Mouse (Mus musculus) neural tube, embryonic 11.5 days (tissue): ENCODE data around the gene Olfr322. TPM values are rescaled to one million over a fixed set of nuclear protein-coding genes. Genes with fewer than 3 reads are reported as not detected.

ENCODE experiments used
- ATAC-seq: fragments of 200-750 bp; cut with Nextera tagmentation; 2 replicates; pipeline ENCODE4 v1.8.0; 2017; ENCODE audit warnings: moderate number of reproducible peaks, mild to moderate bottlenecking, moderate TSS enrichment, moderate library complexity; ENCODE audit not compliant: insufficient read depth, low FRiP score, low TSS enrichment
- DNase-seq: peaks from one replicate; pipeline ENCODE4 v3.0.0-alpha.2; 2015; ENCODE audit warnings: low spot score
- H3K27ac ChIP-seq: fragments of 300-500 bp; sonication (generic); 2 replicates; pipeline ENCODE4 v1.5.1; 2014; ENCODE audit warnings: low read depth, mild to moderate bottlenecking, low read length
- H3K27me3 ChIP-seq: fragments of 300-500 bp; sonication (generic); 2 replicates; pipeline ENCODE4 v1.6.1; 2014; ENCODE audit warnings: mild to moderate bottlenecking, low read length, mixed read lengths; ENCODE audit not compliant: control insufficient read depth, insufficient read depth
- H3K36me3 ChIP-seq: fragments of 300-500 bp; sonication (generic); 2 replicates; pipeline ENCODE4 v1.6.1; 2014; ENCODE audit warnings: mild to moderate bottlenecking, low read length, moderate library complexity, mixed read lengths; ENCODE audit not compliant: control insufficient read depth, insufficient read depth
- H3K4me1 ChIP-seq: fragments of 300-500 bp; sonication (generic); 2 replicates; pipeline ENCODE4 v1.6.1; 2014; ENCODE audit warnings: low read length, mixed read lengths; ENCODE audit not compliant: control insufficient read depth, insufficient read depth
- H3K4me2 ChIP-seq: fragments of 300-500 bp; sonication (generic); 2 replicates; pipeline ENCODE4 v1.6.1; 2014; ENCODE audit warnings: low read depth, mild to moderate bottlenecking, moderate library complexity
- H3K4me3 ChIP-seq: fragments of 300-500 bp; sonication (generic); 2 replicates; pipeline ENCODE4 v1.5.1; 2014; ENCODE audit warnings: low read depth, low read length
- H3K9ac ChIP-seq: fragments of 300-500 bp; sonication (generic); 2 replicates; pipeline ENCODE4 v1.6.1; 2014; ENCODE audit warnings: mild to moderate bottlenecking, low read length
- H3K9me3 ChIP-seq: fragments of 300-500 bp; sonication (generic); 2 replicates; pipeline ENCODE4 v1.6.1; 2016; ENCODE audit warnings: low read length; ENCODE audit not compliant: control insufficient read depth
- WGBS: fragments of 180-500 bp; shearing (Covaris S2); extraction: QIAGEN DNeasy Blood & Tissue Kit; methylation state at CpG from one replicate; pipeline ENCODE4 v1.1.7; 2014; 5-methylcytosine and 5-hydroxymethylcytosine counted together
- polyA plus RNA-seq: library from polyadenylated mRNA; unstranded; fragments of >200 nt; fragmentation: Nextera tagmentation; extraction: Ambion mirVana; gene quantifications from 2 replicates; pipeline ENCODE4 v1.2.1, GENCODE M21; 2014

Gene Olfr322
- polyA plus RNA-seq, 1 experiment from 2014 or later = not detected

DNA sequence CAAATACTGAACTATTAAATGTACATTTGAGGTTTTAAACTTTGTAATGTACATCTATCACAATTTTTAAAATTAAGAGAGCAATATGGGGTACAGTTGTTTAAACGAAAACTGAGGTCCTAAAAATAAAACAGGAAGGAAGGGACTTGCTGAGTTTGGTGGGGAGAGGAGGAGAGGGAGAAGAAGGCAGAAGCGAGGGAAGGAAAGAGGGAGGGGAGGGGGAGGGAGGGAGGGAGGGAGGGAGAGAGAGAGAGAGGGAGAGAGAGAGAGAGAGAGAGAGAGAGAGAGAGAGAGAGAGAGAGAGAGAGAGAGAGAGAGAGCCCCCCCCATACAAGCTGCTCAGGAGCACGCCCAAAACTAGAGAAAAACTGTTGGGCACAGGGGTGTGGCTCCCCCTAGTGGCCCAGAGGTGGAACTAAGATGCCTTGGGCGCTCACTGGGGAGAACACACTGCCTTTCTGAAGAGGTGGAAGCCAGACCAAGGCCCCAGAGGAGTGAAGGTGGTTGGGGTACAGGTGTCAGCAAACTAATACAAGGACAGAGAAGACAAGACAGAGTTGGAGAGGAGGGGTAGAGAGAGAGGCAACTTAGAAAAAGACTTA lies 22.1 kb upstream of the Olfr322 start:
- H3K9me3 ChIP-seq = no peaks in the 10 kb centered on the region
- ATAC-seq = no peak
- DNase-seq = peak; percentile 67
- H3K4me1 ChIP-seq = peaks cover 4% of the 10 kb centered on the region
- no peaks in the 10 kb centered on the region for H3K36me3 ChIP-seq
- H3K4me2 ChIP-seq = no peak overlapping the region
- H3K27ac ChIP-seq = no peak overlapping the region
- WGBS = 20% methylated on average over 3 of the region's 4 CpGs
- no peak overlapping the region for H3K4me3 ChIP-seq
- H3K9ac ChIP-seq = no peak overlapping the region
- H3K27me3 ChIP-seq = 0 out of 2 replicates have a peak, but pooled peaks cover 6% of the 10 kb centered on the region

DNA sequence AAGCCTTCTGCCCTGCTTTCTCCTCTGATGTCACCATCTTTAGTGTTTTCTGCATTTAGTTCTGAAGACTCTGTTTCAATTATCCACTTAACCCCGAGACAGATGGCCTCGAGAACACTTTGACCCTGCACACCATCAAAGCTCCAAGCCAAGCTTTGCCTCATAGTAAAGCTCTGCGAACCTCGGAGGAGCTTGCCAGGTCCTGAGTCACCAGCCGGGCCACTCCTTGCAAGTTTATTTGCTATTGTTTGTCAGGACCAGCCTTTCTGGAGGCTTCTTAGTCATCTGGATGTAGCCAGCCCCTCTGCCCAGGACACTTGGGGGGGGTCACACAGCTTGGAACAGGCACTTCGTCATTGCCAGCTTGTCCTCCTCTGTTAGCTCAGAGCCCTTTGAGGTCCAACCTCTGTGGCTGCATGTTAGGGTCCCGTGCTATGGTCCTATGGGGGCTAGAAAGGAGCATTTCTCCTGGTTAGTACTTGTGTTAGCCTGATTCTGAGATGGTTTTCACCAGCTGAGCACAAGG lies 20.3 kb upstream of the Olfr322 start:
- ATAC-seq (no peak), DNase-seq (no peak)
- Histone ChIP-seq H3K4me3 (no peak overlapping the region), H3K4me1 (peaks cover 4% of the 10 kb centered on the region), H3K9ac (no peak overlapping the region), H3K36me3 (no peaks in the 10 kb centered on the region), H3K9me3 (no peaks in the 10 kb centered on the region), H3K27ac (no peak overlapping the region), H3K4me2 (no peak overlapping the region), H3K27me3 (0 out of 2 replicates have a peak, but pooled peaks cover 6% of the 10 kb centered on the region)
- 61% methylated on average over 7 of the region's 7 CpGs for WGBS

DNA sequence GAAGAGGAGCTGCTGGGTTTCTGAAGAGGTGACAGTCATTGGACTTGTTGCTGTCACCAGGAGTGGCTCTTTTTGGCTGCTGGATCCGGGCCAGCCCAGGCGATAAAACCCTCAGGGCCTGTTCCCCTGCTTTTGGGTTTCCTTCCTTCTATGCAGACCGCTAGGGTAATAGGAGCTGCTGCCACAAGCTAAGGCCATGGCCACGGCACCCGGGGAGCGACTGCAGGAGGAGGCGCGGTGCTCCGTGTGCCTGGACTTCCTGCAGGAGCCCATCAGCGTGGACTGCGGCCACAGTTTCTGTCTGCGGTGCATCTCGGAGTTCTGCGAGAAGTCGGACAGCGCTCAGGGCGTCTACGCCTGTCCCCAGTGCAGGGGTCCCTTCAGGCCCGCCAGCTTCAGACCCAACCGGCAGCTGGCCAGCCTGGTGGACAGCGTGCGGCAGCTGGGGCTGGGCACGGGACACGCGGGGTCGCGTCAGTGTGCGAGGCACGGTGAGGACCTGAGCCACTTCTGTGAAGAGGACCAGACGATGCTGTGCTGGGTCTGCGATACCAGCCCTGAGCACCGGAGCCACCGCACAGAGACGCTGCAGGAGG lies 18.2 kb upstream of the Olfr322 start, which contains the start of gene Trim58:
Gene Trim58, plus strand, starts transcription at position 194 of the 596 bp plus-strand sequence.
- H3K9ac ChIP-seq = peak within 1 kb of the TSS; percentile 50
- H3K36me3 ChIP-seq = no peaks in the 10 kb centered on the region
- peak within 1 kb of the TSS; percentile 82 for H3K4me2 ChIP-seq
- no peak within 1 kb of the TSS for H3K27ac ChIP-seq
- 5% methylated on average over 34 of the region's 34 CpGs for WGBS
- H3K4me1 ChIP-seq = peaks cover 4% of the 10 kb centered on the region
- DNase-seq = peak; percentile 59
- no peaks in the 10 kb centered on the region for H3K9me3 ChIP-seq
- H3K27me3 ChIP-seq = 0 out of 2 replicates have a peak, but pooled peaks cover 6% of the 10 kb centered on the region
- H3K4me3 ChIP-seq = peak within 1 kb of the TSS; percentile 32
- ATAC-seq = no peak

DNA sequence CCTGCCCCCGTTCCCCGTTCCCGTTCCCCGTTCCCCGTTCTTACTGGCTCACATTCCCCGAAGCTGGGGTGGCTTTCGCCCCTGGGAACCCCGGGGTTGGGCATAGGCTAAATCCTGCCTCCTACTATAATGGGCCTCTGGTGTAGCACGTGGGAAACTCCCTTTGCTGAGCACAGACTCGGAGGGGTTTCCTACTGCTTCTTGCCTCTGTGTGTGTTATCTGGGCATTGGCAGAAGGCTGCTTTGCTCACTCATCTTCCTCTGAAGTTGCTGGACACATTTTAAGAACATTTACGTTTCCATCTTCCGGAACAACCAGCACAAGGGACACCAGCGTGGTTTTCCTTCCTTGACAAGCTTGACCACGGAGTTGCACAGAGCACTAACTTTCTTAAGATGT lies 17.5 kb upstream of the Olfr322 start:
- ATAC-seq (no peak), DNase-seq (no peak)
- Histone ChIP-seq H3K4me3 (peak overlapping the region; percentile 32; the same call in 1 of the 2 replicates), H3K36me3 (no peaks in the 10 kb centered on the region), H3K9ac (peak overlapping the region; percentile 50), H3K27me3 (0 out of 2 replicates have a peak, but pooled peaks cover 6% of the 10 kb centered on the region), H3K4me1 (peaks cover 4% of the 10 kb centered on the region), H3K4me2 (peak overlapping the region; percentile 82), H3K9me3 (no peaks in the 10 kb centered on the region), H3K27ac (no peak overlapping the region)
- 25% methylated on average over 14 of the region's 14 CpGs for WGBS

DNA sequence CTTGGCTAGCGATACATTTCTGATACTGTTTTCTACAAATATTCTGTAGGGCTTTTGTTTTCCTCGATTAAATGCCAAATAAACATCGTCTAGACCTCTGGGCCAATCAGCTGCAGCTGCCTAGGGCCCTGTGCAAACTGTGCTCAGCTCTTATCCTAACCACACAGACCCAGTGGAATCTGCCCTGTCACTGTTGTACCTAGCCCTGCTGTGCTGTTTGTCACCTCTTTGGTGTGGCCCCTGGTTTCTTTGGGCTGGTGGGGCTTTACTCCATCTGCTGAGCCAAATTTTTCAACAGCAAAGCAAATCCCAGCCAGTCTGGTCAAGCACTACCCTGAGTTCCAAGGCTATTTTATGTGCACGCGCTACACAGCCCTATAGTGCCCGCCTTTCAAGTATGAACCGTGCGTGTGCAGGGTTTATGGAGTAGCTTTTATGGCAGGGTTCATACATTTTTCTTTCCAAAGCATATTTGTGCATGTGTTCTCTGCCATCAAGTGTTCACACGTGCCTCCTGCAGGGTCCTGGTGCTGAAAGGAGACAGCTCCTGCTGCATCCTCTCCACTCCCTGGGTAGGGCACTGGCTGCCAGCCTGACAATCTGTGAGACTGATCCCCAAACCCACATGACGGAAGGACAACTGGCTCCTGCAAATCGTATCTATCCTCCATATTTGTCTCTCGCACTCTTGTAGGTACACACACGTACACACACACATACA lies 16.8 kb upstream of the Olfr322 start:
- WGBS = 85% methylated on average over 13 of the region's 13 CpGs
- Histone ChIP-seq H3K9me3 (no peaks in the 10 kb centered on the region), H3K4me1 (peaks cover 4% of the 10 kb centered on the region), H3K27ac (peak overlapping the region; percentile 24; the same call in 1 of the 2 replicates), H3K4me2 (no peak overlapping the region), H3K36me3 (no peaks in the 10 kb centered on the region), H3K27me3 (0 out of 2 replicates have a peak, but pooled peaks cover 6% of the 10 kb centered on the region), H3K4me3 (no peak overlapping the region), H3K9ac (no peak overlapping the region)
- no peak for ATAC-seq
- no peak for DNase-seq

DNA sequence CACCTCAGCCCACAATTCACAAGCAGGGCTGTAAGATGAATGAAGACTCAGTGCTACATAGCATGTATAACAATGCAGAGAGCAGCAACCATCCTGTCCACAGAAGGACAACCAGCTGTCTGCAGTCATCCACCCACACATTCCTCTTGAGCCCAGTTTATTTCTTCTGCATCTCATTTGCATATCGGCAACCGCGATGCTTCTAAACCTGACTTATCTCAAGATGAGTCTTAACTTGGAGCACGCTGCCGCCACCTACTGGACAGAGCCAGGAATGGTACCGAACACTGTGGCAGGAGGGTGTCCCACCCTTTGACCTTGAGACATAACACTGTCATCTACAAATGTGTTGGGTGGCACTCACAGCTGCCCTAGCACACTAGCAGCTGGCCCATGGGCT lies 15.2 kb upstream of the Olfr322 start:
- Histone ChIP-seq H3K27ac (no peak overlapping the region), H3K4me2 (no peak overlapping the region), H3K4me3 (no peak overlapping the region), H3K9me3 (no peaks in the 10 kb centered on the region), H3K9ac (no peak overlapping the region), H3K27me3 (0 out of 2 replicates have a peak, but pooled peaks cover 6% of the 10 kb centered on the region), H3K36me3 (no peaks in the 10 kb centered on the region), H3K4me1 (peaks cover 4% of the 10 kb centered on the region)
- WGBS = 33% methylated on average over 6 of the region's 6 CpGs
- ATAC-seq (no peak), DNase-seq (peak; percentile 52)

DNA sequence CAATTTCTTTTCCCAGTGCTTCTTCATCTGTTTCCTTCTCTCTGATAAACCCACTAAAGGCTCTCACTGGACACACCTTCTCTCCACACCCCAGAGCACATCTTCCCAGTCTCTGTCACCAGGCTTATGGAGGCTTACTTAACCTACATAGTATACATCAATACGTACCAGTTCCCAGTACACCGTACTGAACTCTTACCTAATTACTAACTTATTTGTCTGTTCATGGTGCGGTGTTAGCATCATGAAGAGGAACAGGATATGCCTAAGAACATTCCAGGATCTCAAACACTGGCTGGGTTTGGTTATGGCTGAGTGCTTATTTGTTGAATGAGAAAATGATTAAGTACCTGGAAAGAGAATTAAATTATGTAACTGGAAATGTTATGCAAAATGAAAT lies 3.4 kb upstream of the Olfr322 start:
- Histone ChIP-seq H3K4me1 (no peaks in the 10 kb centered on the region), H3K4me3 (no peak overlapping the region), H3K4me2 (no peak overlapping the region), H3K9ac (no peak overlapping the region), H3K27me3 (no peaks in the 10 kb centered on the region), H3K36me3 (no peaks in the 10 kb centered on the region), H3K27ac (no peak overlapping the region), H3K9me3 (no peaks in the 10 kb centered on the region)
- WGBS = 85% methylated on average over 3 of the region's 3 CpGs
- DNase-seq (no peak), ATAC-seq (no peak)

DNA sequence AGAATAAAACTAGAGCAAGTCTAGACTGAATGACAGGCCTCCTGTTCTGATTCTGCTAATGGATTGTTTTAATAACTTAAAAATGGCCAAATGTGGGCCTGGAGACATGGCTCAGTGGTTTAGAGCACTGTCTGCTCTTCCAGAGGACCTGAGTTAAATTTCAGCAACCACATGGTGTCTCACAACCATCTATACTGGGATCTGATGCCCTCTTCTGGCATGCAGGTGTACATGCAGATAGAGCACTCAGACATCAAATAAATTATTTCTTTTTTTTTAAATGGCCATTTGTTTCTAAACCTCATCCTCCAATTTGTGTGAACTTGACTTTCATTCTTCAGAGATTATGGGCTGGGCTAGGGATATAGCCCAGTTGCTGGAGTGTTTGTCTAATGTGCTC lies 10.7 kb downstream of the Olfr322 start:
- no peak overlapping the region for H3K27ac ChIP-seq

More for the DNA sequence above, 10.7 kb downstream of the Olfr322 start:
- Histone ChIP-seq H3K9ac (no peak overlapping the region), H3K4me1 (no peaks in the 10 kb centered on the region), H3K27me3 (no peaks in the 10 kb centered on the region), H3K9me3 (no peaks in the 10 kb centered on the region), H3K36me3 (no peaks in the 10 kb centered on the region), H3K4me2 (no peak overlapping the region), H3K4me3 (no peak overlapping the region)
- ATAC-seq = no peak
- DNase-seq = no peak
